Mouse (Mus musculus) kidney, postnatal 14 days (tissue): ENCODE data around the gene Pi4ka.
A peak's percentile ranks its signal among the peaks of the same experiment; 100 is the strongest.

Experiments
- DNase-seq: peaks from one replicate; pipeline ENCODE4 v3.0.0; 2022; ENCODE audit warnings: mixed read lengths

Pi4ka gene

GRCm38 (mm10) chr16:17405736-17406443 lies at the start of gene Pi4ka, which contains the start of gene Snap29:
Pi4ka (minus strand) TSS chr16:17406314.
Snap29 (plus strand) TSS chr16:17405986.
- DNase-seq = peak; percentile 100

DNA sequence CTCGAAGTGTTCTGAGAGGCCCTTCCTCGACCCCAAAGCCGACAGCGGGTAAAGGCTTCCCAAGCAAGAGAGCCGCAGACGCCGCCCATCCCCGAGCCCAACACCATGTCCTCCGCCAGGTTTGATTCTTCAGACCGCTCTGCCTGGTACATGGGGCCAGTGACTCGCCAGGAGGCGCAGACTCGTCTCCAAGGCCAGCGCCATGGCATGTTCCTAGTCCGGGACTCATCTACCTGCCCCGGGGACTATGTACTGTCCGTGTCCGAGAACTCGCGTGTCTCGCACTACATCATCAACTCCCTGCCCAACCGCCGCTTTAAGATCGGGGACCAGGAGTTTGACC lies 46.2 kb upstream of the Pi4ka start:
- peak; percentile 63 for DNase-seq

GRCm38 (mm10) chr16:17451541-17452372 lies 45.6 kb upstream of the Pi4ka start, which contains the start of gene Crkl:
Crkl (plus strand) TSS chr16:17451987.
- peak; percentile 98 for DNase-seq

DNA sequence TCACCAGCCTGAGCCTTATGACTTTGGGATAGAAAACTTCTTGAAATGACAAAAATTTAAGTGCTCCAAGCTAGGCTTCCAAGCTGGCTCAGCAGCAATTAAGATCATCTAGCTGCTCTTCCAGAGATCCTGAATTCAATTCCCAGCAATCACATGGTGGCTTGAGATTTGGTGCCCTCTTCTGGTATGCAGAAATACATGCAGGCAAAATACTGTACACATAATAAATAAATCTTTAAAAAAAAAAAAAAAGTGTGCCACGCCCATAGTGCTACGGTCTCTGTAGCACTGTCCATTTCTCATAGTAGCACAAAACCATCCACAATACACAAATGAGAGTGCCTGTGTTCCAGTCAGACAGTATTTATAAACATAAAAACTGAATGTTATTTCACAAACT lies 26.5 kb upstream of the Pi4ka start:
- DNase-seq = peak; percentile 25

- DNase-seq = no peak
Observed at GRCm38 (mm10) chr16:17423021-17423420, 16.9 kb upstream of the Pi4ka start.

DNA sequence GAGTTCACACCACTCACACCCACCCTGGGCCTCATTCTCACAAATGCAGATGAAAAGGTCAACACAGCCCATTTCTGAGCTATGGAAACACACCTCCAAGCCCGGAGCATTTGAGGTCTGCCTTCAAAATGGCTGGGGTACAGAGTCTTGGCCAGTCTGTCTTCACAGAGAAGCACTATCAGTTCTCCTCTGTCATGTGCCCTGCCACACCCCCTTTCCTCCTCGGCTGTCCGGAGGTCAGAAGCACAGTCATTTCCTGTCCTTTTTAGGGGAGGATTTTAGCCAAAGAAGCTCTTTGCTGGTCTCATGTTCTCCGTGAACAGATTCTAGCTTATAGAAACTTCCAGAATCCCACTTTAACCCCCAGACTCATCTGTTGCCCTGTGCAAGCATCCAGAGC lies 4.1 kb upstream of the Pi4ka start:
- peak; percentile 40 for DNase-seq

DNA sequence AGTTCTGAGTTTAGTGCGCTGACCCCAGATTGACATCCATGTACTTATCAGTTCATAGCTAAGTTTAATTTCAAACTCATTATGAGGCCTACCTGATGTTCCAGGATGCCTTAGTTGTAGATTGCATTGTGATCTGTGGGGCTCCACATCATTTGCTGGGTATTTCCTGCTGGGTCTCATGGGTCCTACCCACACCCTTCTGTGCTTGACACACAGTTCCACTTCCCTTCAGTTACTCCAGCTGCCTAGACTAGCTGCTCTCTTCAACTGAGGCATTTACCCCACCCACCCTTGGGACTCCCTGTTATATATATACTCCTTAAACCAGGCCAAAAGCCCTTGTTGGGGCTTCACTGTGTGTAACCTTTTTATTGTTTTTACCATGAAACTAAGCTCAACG lies 2.9 kb upstream of the Pi4ka start:
- no peak for DNase-seq

- peak; percentile 43 for DNase-seq
Observed at GRCm38 (mm10) chr16:17406512-17407231, 558 bp upstream of the Pi4ka start.

GRCm38 (mm10) chr16:17405271-17405696 lies 830 bp downstream of the Pi4ka start:
- peak; percentile 74 for DNase-seq

DNA sequence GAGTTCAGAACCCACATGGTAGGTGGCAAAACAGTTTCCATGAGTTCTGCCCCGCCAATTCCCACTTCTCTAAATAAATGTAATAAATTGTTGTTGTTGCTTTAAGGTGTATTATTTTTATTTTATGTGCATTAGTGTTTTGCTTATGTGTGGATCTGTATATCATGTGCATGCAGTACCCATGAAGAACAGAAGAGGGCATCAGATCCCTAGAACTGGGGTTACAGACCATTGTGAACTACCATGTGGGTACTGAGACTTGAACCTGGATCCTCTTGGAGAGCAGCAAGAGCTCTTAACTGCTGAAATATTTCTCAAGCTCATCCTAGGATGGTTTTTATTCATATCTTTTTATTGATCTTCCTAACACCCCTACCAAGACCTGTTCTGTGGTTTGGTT lies 3.3 kb downstream of the Pi4ka start:
- peak; percentile 58 for DNase-seq

DNA sequence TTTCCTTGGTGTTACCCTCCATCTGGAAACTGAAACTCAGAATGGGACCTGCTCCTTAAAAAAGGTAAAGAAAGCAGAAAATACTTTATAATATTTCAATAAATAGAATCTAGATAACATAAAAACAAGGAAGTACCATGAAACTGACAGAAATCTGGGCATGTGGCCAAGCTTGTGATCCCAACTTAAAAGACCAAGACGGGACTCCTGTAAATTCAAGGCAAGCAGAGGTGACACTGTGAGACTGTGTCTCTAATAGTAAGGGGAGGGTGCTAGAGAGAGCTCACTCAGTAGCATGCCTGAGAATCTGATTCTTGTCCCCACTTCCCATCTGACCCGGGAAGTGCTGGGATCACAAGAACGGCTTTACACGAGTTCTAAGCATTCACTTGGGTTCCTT lies 13.3 kb downstream of the Pi4ka start:
- DNase-seq = peak; percentile 31

DNA sequence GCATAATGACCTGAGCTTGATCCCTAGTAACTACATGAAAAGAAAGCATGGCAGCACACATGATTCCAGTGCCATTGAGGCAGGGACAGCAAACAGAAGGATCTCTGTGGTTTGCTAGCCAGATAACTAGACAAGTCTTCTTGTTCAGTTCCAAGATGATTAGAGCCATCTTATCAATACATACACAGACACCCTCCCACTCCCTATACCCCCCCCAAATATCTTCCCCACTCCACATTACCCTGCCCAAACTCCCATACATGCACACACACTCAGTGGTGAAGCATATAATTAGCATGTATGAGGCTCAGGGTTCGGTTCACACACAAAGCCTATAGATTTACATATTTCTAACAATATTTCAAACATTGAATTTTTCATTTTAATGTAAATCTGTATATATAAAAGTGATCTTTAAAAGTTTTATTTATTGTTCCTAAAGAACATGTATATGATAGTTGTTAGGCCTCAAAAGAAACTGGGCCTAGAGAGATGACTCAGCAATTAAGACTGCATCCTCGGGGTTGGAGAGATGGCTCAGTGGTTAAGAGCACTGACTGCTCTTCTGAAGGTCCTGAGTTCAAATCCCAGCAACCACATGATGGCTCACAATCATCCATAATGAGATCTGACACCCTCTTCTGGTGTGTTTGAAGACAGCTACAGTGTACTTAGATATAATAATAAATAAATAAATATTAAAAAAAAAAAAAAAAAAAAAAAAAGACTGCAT lies 22.4 kb downstream of the Pi4ka start:
- no peak for DNase-seq

- no peak for DNase-seq
Observed at GRCm38 (mm10) chr16:17382306-17382705, 23.8 kb downstream of the Pi4ka start.

- DNase-seq = no peak
Observed at GRCm38 (mm10) chr16:17358787-17359186, 47.3 kb downstream of the Pi4ka start.

DNA sequence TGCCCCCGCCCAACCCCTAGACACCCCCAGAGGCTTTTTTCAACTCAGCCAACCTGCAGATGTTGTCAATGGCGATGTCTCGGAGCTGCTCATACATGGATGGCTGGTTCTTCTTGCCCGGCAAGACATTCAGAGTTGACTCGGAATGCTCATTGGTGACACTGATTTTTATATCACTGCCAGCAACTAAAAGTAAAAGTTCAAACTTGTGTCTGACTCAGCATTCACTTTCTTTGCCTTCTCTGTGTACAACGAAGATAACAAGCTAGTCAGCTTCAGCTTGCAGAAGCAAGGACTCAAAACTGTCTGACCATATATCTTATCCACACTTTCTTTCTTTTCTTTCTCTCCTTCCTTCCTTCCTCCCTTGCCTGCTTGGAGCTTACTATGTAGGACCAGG lies 50.1 kb downstream of the Pi4ka start:
- DNase-seq = no peak

DNA sequence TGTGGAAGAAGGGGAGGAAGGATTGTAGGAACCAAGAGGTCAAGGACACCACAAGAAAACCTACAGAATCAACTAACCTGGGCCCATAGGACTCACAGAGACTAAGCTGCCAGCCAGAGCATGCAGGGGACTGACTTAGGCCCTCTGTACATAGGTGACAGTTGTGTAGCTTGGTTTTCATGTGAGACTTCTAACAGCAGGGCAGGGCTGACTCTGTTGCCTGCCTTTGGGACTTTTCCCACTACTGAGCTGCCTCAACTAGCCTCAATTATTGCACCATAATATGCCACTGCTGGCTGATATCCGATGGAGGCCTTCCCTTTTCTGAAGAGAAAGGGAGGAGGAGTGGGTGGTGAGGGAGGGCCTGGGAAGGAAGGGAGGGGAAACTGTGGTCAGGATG lies 59.3 kb downstream of the Pi4ka start:
- DNase-seq = no peak

GRCm38 (mm10) chr16:17345813-17346155 lies 60.3 kb downstream of the Pi4ka start:
- no peak for DNase-seq

DNA sequence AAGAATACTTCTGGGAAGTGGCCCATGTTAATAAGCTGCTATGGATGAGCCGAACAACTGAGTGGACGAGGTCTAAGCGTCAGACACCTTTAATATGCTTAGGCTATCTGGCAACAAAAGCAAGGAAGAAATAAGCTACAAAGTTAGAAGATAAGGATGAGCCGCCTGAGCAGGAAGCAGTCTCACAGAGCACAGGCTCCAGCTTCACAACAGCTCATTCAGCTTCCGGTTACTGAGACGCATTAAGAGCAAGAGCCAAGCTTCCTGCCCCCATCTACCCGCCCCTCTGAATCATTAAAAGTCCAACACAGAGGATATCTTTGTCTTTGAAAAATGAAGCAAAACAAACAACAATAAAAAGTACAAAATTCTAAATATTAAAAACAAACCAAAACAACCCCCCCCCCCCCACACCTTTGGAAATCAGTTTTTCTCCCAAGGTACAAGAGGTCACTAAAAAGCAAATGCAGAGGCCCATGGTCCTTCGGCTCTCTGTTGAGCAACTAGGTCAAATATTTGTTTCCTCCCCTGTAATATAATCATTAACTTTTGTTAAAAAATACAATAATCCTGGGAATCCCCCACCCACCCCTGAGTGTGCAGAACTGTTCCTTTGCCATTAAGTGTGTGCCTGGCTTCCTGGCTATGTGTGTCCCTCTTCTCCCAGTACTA lies 60.8 kb downstream of the Pi4ka start:
- peak; percentile 18 for DNase-seq

- DNase-seq = no peak
Observed at GRCm38 (mm10) chr16:17341847-17342246, 64.3 kb downstream of the Pi4ka start.

GRCm38 (mm10) chr16:17340705-17341104 lies 65.4 kb downstream of the Pi4ka start:
- DNase-seq = no peak

GRCm38 (mm10) chr16:17339701-17340100 lies 66.4 kb downstream of the Pi4ka start:
- peak; percentile 10 for DNase-seq

DNA sequence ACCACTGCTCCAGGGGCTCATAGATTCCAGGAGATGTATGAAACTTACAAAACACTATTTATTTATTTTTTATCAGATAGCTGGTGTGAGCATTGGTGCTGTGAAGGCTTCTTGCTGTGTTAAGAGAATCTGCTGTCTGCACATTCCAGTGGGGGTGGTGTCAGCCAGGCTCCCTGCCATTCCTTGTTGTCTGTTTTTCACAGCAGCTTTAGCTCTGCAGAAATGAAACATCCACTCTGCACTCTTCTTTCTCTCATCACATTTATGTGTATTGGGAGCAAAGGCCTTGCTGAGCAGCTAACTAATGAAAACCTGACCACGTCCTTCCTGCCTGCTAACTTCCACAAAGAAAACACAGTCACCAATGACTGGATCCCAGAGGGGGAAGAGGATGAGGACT lies 70.0 kb downstream of the Pi4ka start:
- no peak for DNase-seq
